Mouse (Mus musculus) megakaryocyte, embryonic 14.5 days (primary cell): ENCODE measurements at regions not wholly inside any gene's neighbourhood (a gene's known extent, or its start where the extent isn't known, plus 50 kb on each side); places are given as distances from the start of the nearest gene placed in this dataset.

Experiments
- H3K27me3 ChIP-seq: replicated peaks from 2 replicates; pipeline ENCODE3; 2012; ENCODE audit warnings: inconsistent platforms
- H3K36me3 ChIP-seq: replicated peaks from 2 replicates; pipeline ENCODE3; 2012; ENCODE audit warnings: low read length, inconsistent platforms, mixed read lengths
- H3K4me1 ChIP-seq: 2 replicates; pipeline ENCODE4 v1.6.1; 2012; ENCODE audit warnings: inconsistent platforms
- H3K4me3 ChIP-seq: replicated peaks from 2 replicates; pipeline ENCODE3; 2012; ENCODE audit warnings: moderate library complexity, mild to moderate bottlenecking, inconsistent platforms
- H3K9me3 ChIP-seq: 2 replicates; pipeline ENCODE4 v1.6.1; 2012; ENCODE audit warnings: inconsistent platforms
- FLI1 ChIP-seq: IDR thresholded peaks from 2 replicates; pipeline ENCODE4 v1.6.1; 2012; ENCODE audit warnings: low read length, inconsistent platforms, mixed read lengths
- GATA1 ChIP-seq: IDR thresholded peaks from 3 replicates; pipeline ENCODE4 v1.6.1; 2012; ENCODE audit warnings: mixed read lengths, low read length, inconsistent platforms, borderline replicate concordance

GRCm38 (mm10) chr12:51028601-51029174, 319.2 kb upstream of the G2e3 start:
- TF ChIP-seq GATA1 (no peak), FLI1 (no peak)

GRCm38 (mm10) chr12:51026046-51026445, 321.8 kb upstream of the G2e3 start:
- H3K27me3 ChIP-seq: no peaks in the 10 kb centered on the region
- H3K4me3 ChIP-seq: no peak overlapping the region
- H3K9me3 ChIP-seq: peaks cover 16% of the 10 kb centered on the region
- no peak for TF ChIP-seq FLI1
- TF ChIP-seq GATA1: no peak
- no peaks in the 10 kb centered on the region for H3K36me3 ChIP-seq
- H3K4me1 ChIP-seq: no peaks in the 10 kb centered on the region

More at GRCm38 (mm10) chr12:51028601-51029174, 319.2 kb upstream of the G2e3 start:
- Histone ChIP-seq H3K4me3 (no peak overlapping the region), H3K36me3 (no peaks in the 10 kb centered on the region), H3K27me3 (no peaks in the 10 kb centered on the region), H3K9me3 (peaks cover 12% of the 10 kb centered on the region), H3K4me1 (no peaks in the 10 kb centered on the region)

GRCm38 (mm10) chr12:51025531-51025930, 322.3 kb upstream of the G2e3 start:
- H3K4me3 ChIP-seq: no peak overlapping the region
- H3K9me3 ChIP-seq: peaks cover 16% of the 10 kb centered on the region
- no peak for TF ChIP-seq FLI1
- TF ChIP-seq GATA1: no peak
- H3K27me3 ChIP-seq: no peaks in the 10 kb centered on the region
- H3K4me1 ChIP-seq: no peaks in the 10 kb centered on the region
- no peaks in the 10 kb centered on the region for H3K36me3 ChIP-seq

GRCm38 (mm10) chr12:51024057-51024743, 323.7 kb upstream of the G2e3 start:
- H3K4me1 ChIP-seq: no peaks in the 10 kb centered on the region
- no peaks in the 10 kb centered on the region for H3K27me3 ChIP-seq
- H3K9me3 ChIP-seq: peaks cover 16% of the 10 kb centered on the region
- no peak for TF ChIP-seq FLI1
- H3K4me3 ChIP-seq: no peak overlapping the region
- no peaks in the 10 kb centered on the region for H3K36me3 ChIP-seq

- peaks cover 16% of the 10 kb centered on the region for H3K9me3 ChIP-seq
Observed at GRCm38 (mm10) chr12:51018185-51018584, 329.7 kb upstream of the G2e3 start.

GRCm38 (mm10) chr12:51016081-51016480, 331.8 kb upstream of the G2e3 start:
- Histone ChIP-seq H3K4me1 (no peaks in the 10 kb centered on the region), H3K27me3 (no peaks in the 10 kb centered on the region), H3K4me3 (no peak overlapping the region), H3K36me3 (no peaks in the 10 kb centered on the region), H3K9me3 (peaks cover 14% of the 10 kb centered on the region)
- TF ChIP-seq FLI1 (no peak), GATA1 (no peak)

More at GRCm38 (mm10) chr12:51018185-51018584, 329.7 kb upstream of the G2e3 start:
- Histone ChIP-seq H3K4me1 (no peaks in the 10 kb centered on the region), H3K27me3 (no peaks in the 10 kb centered on the region), H3K4me3 (no peak overlapping the region), H3K36me3 (no peaks in the 10 kb centered on the region)
- TF ChIP-seq FLI1: no peak
- TF ChIP-seq GATA1: no peak

GRCm38 (mm10) chr12:51009644-51010043, 338.2 kb upstream of the G2e3 start:
- H3K4me1 ChIP-seq: no peaks in the 10 kb centered on the region
- TF ChIP-seq FLI1: no peak

GRCm38 (mm10) chr12:51001722-51002592, 345.9 kb upstream of the G2e3 start:
- peaks cover 33% of the 10 kb centered on the region for H3K9me3 ChIP-seq
- no peaks in the 10 kb centered on the region for H3K36me3 ChIP-seq
- H3K27me3 ChIP-seq: no peaks in the 10 kb centered on the region
- no peaks in the 10 kb centered on the region for H3K4me1 ChIP-seq
- no peak overlapping the region for H3K4me3 ChIP-seq
- TF ChIP-seq GATA1 (no peak), FLI1 (no peak)

More at GRCm38 (mm10) chr12:51009644-51010043, 338.2 kb upstream of the G2e3 start:
- Histone ChIP-seq H3K27me3 (no peaks in the 10 kb centered on the region), H3K36me3 (no peaks in the 10 kb centered on the region), H3K9me3 (peaks cover 20% of the 10 kb centered on the region), H3K4me3 (no peak overlapping the region)

- Histone ChIP-seq H3K9me3 (peaks cover 29% of the 10 kb centered on the region), H3K4me1 (no peaks in the 10 kb centered on the region), H3K27me3 (no peaks in the 10 kb centered on the region), H3K4me3 (no peak overlapping the region), H3K36me3 (no peaks in the 10 kb centered on the region)
- TF ChIP-seq GATA1 (no peak), FLI1 (no peak)
Observed at GRCm38 (mm10) chr12:51001096-51001495, 346.8 kb upstream of the G2e3 start.
